Mouse (Mus musculus) spleen, postnatal 4 days (tissue): ENCODE data around the gene Zfp52.
A peak's percentile ranks its signal among the peaks of the same experiment; 100 is the strongest.

Experiments used
- DNase-seq, 2 experiments: peaks; one replicate each; pipeline ENCODE4 v3.0.0; 2022; ENCODE audit warnings: low spot score in 2 of 2

Gene Zfp52

GRCm38 (mm10) chr17:21535096-21536001 is at the start of gene Zfp52:
TSS of gene Zfp52 (plus strand) at chr17:21535539.
- DNase-seq = peak; percentile 55 to 80

GRCm38 (mm10) chr17:21488760-21489499 is 46.4 kb upstream of the Zfp52 start, which contains the start of gene Zfp53:
TSS of gene Zfp53 (plus strand) at chr17:21488998.
- DNase-seq = peak; percentile 83 to 86

- no peak for DNase-seq
Measured at GRCm38 (mm10) chr17:21489500-21490001, 45.8 kb upstream of the Zfp52 start.

- no peak for DNase-seq
Measured at GRCm38 (mm10) chr17:21501365-21501764, 34.0 kb upstream of the Zfp52 start.

GRCm38 (mm10) chr17:21504524-21504923 is 30.8 kb upstream of the Zfp52 start:
- DNase-seq = no peak

- no peak for DNase-seq
Measured at GRCm38 (mm10) chr17:21506258-21506657, 29.1 kb upstream of the Zfp52 start.

GRCm38 (mm10) chr17:21509756-21510155 is 25.6 kb upstream of the Zfp52 start:
- no peak for DNase-seq

GRCm38 (mm10) chr17:21515403-21516105 is 19.8 kb upstream of the Zfp52 start:
- DNase-seq = peak; percentile 57 to 66

- peak; percentile 52 to 76 for DNase-seq
Measured at GRCm38 (mm10) chr17:21516201-21517129, 18.9 kb upstream of the Zfp52 start.

GRCm38 (mm10) chr17:21517130-21517671 is 18.1 kb upstream of the Zfp52 start:
- no peak for DNase-seq

- DNase-seq = no peak
Measured at GRCm38 (mm10) chr17:21526270-21526669, 9.1 kb upstream of the Zfp52 start.

- no peak for DNase-seq
Measured at GRCm38 (mm10) chr17:21530645-21531330, 4.6 kb upstream of the Zfp52 start.

- DNase-seq = peak in 1 of 2 experiments; percentile 55
Measured at GRCm38 (mm10) chr17:21531621-21532020, 3.7 kb upstream of the Zfp52 start.

- peak; percentile 48 to 81 for DNase-seq
Measured at GRCm38 (mm10) chr17:21532101-21532951, 3.0 kb upstream of the Zfp52 start.

- DNase-seq = no peak
Measured at GRCm38 (mm10) chr17:21533961-21534360, 1.4 kb upstream of the Zfp52 start.

GRCm38 (mm10) chr17:21534460-21535095 is 761 bp upstream of the Zfp52 start:
- peak; percentile 36 to 57 for DNase-seq

- DNase-seq = no peak
Measured at GRCm38 (mm10) chr17:21536096-21536495, 757 bp downstream of the Zfp52 start.

GRCm38 (mm10) chr17:21536676-21537075 is 1.3 kb downstream of the Zfp52 start:
- no peak for DNase-seq
